Mouse (Mus musculus) layer of hippocampus, adult 11-12 months (tissue): ENCODE data around the gene Atrnl1.

Experiments used
- DNase-seq: peaks from one replicate; pipeline ENCODE4 v3.0.0; 2022; ENCODE audit warnings: low spot score

Atrnl1 gene

GRCm38 (mm10) chr19:57926164-57926860 lies 315.5 kb downstream of the Atrnl1 start:
- no peak for DNase-seq

- no peak for DNase-seq
These were observed 316.2 kb downstream of the Atrnl1 start for GRCm38 (mm10) chr19:57926941-57927471.

GRCm38 (mm10) chr19:57927566-57928523 lies 317.0 kb downstream of the Atrnl1 start:
- DNase-seq, result no peak

- peak; percentile 33 for DNase-seq
These were observed 320.8 kb downstream of the Atrnl1 start for GRCm38 (mm10) chr19:57931626-57932025.

GRCm38 (mm10) chr19:57936865-57937264 lies 326.0 kb downstream of the Atrnl1 start:
- DNase-seq, result no peak

GRCm38 (mm10) chr19:57939166-57939565 lies 328.3 kb downstream of the Atrnl1 start:
- DNase-seq, result peak; percentile 22

GRCm38 (mm10) chr19:57941529-57941928 lies 330.7 kb downstream of the Atrnl1 start:
- DNase-seq, result peak; percentile 55

GRCm38 (mm10) chr19:57942281-57942680 lies 331.4 kb downstream of the Atrnl1 start:
- no peak for DNase-seq

GRCm38 (mm10) chr19:57943308-57943707 lies 332.5 kb downstream of the Atrnl1 start:
- no peak for DNase-seq

GRCm38 (mm10) chr19:57944680-57945079 lies 333.8 kb downstream of the Atrnl1 start:
- no peak for DNase-seq

- DNase-seq, result no peak
These were observed 334.9 kb downstream of the Atrnl1 start for GRCm38 (mm10) chr19:57945626-57946250.

- no peak for DNase-seq
These were observed 337.7 kb downstream of the Atrnl1 start for GRCm38 (mm10) chr19:57948489-57948888.

- DNase-seq, result no peak
These were observed 338.6 kb downstream of the Atrnl1 start for GRCm38 (mm10) chr19:57949260-57949917.

GRCm38 (mm10) chr19:57954131-57954530 lies 343.3 kb downstream of the Atrnl1 start:
- no peak for DNase-seq

- no peak for DNase-seq
These were observed 345.6 kb downstream of the Atrnl1 start for GRCm38 (mm10) chr19:57956459-57956858.

GRCm38 (mm10) chr19:57957363-57957762 lies 346.5 kb downstream of the Atrnl1 start:
- DNase-seq, result no peak

- no peak for DNase-seq
These were observed 347.3 kb downstream of the Atrnl1 start for GRCm38 (mm10) chr19:57958154-57958553.

GRCm38 (mm10) chr19:57958726-57959125 lies 347.9 kb downstream of the Atrnl1 start:
- no peak for DNase-seq

- no peak for DNase-seq
These were observed 350.5 kb downstream of the Atrnl1 start for GRCm38 (mm10) chr19:57961321-57961720.

GRCm38 (mm10) chr19:57961738-57962640 lies 351.2 kb downstream of the Atrnl1 start:
- no peak for DNase-seq

GRCm38 (mm10) chr19:57963874-57964273 lies 353.0 kb downstream of the Atrnl1 start:
- no peak for DNase-seq
